Mouse (Mus musculus) left cerebral cortex, adult 11 months (tissue): ENCODE measurements around the gene Sept9.

Experiments used
- DNase-seq: peaks from one replicate; pipeline ENCODE4 v3.0.0; 2022; ENCODE audit warnings: low spot score

Sept9 gene

DNA sequence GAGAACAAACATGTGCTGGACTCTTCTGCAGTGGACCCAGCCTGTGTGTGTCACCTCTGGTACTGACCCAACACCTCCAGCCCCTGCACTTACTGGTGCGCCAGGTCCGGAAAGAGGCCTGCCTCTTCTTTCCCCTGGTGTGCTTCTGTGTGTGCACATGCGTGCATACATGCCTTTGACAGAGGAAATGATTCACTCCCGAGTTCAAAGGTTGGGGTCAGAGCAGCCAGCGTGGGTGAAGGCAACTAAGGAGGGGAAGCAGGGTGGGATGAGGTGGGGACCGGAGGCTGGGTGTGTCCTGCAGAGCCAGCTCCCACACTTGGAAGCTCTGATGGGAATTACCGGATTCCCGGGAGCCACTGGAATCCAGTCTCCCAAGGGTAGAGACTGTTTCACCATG is 46.8 kb downstream of the Sept9 start:
- no peak for DNase-seq

DNA sequence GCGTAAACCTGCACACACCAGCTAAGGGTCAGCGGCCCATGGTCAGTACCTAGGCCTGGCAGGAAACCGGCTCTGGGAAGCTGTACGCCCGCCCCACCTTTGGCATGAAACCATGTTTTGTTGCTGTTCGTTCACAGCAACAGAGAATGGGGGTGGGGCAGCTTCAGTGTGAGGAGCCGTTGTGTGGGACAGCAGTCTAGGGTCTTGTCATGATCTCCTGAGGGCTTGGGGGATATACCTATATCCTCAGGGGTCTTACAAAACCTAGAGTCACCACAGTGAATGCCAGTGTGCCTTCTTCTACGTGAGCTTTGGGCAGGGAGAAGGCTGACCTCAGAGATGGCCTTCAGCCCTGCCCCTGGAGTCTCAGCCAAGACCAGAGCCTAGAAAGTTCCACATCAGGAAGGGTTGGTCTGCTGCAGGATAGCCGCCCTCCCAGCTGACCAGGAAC is 47.5 kb downstream of the Sept9 start:
- no peak for DNase-seq

DNA sequence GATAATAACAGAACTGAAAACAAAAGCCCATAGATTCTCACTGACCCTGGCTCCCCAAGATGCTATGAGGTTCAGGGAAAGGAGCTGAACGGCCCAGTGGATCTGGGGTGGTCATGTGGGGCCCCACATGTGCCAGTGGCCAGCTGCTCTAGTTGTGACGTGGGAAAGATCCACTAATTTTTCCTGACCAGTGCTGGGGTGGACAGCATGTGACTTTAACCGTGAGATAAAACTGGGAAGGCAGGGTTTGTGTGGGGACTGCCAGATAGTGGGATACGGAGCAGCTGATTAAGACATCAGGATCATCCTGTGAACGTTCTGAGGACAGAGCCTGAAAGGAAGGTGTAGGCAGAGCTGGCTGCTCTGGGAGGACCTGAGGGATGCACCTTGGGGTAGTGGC is 48.1 kb downstream of the Sept9 start:
- DNase-seq = no peak

GRCm38 (mm10) chr11:117248734-117249248 is 49.3 kb downstream of the Sept9 start:
- no peak for DNase-seq

- DNase-seq = no peak
Observed at GRCm38 (mm10) chr11:117249282-117249984, 50.0 kb downstream of the Sept9 start.

GRCm38 (mm10) chr11:117249985-117250928 is 50.8 kb downstream of the Sept9 start:
- no peak for DNase-seq

DNA sequence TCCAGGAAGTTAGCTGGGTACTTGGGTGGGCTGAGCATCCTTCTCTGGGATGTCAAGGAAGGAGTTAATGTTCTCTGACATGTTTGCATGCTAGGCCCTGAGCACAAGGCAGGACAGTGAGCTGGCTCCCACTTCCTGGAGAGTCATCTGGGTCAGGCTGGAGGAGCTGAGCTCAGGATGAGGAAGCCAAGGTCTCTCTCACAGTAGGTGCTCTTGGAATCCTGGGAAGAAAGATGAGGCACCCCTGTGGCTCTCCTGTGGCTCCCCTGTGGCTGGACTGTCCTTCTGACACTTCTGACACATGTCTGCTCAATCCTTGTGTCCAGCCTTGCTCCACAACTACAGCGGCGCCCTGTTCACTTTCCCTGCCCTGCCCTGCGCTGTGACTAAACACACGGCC is 52.3 kb downstream of the Sept9 start:
- DNase-seq = no peak

GRCm38 (mm10) chr11:117252846-117253245 is 53.4 kb downstream of the Sept9 start:
- no peak for DNase-seq

GRCm38 (mm10) chr11:117254161-117255107 is 55.0 kb downstream of the Sept9 start:
- no peak for DNase-seq

DNA sequence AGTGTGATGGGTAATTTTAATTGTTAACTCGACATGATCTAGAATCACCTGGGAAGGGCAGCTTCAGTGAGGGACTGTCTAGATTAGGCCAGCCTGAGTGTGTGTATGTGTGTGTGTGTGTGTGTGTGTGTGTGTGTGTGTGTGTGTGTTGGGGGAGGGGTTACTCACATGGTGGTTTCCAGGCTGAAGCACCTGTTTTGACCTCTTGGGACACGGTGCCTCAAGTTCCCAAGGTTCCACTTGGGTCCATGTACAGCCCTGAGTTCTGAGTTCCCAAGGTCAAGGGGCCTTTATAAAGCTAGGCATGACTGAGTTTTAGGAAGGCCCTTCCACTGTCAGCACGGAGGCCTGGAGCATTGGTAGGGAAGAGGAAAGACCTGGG is 55.6 kb downstream of the Sept9 start:
- no peak for DNase-seq

DNA sequence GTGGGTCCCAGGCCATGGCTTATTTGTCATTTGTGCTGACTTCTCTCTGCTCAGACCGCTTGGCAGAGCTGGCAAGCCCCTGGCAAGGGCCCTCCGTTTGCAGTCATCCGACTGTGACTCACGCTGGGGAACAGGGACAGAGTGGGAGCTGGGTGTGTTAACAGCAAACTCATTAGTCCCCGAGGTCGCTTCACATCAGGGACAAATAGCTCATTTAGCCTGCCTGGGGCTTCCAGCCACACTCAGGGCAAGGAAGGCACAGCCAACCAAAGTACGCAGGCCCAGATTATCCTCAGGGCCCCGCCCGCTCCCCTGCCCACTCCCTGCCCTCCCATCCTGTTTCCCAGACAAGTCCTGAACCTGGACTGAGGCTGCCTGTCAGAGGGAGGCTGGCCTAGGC is 56.6 kb downstream of the Sept9 start:
- DNase-seq = no peak

- DNase-seq = no peak
Observed at GRCm38 (mm10) chr11:117256840-117257239, 57.4 kb downstream of the Sept9 start.

GRCm38 (mm10) chr11:117257266-117257665 is 57.8 kb downstream of the Sept9 start:
- DNase-seq = no peak

- no peak for DNase-seq
Observed at GRCm38 (mm10) chr11:117257842-117258241, 58.4 kb downstream of the Sept9 start.

- DNase-seq = no peak
Observed at GRCm38 (mm10) chr11:117259178-117259960, 59.9 kb downstream of the Sept9 start.

GRCm38 (mm10) chr11:117260631-117261030 is 61.2 kb downstream of the Sept9 start:
- DNase-seq = no peak

GRCm38 (mm10) chr11:117263096-117263808 is 63.8 kb downstream of the Sept9 start:
- DNase-seq = no peak

DNA sequence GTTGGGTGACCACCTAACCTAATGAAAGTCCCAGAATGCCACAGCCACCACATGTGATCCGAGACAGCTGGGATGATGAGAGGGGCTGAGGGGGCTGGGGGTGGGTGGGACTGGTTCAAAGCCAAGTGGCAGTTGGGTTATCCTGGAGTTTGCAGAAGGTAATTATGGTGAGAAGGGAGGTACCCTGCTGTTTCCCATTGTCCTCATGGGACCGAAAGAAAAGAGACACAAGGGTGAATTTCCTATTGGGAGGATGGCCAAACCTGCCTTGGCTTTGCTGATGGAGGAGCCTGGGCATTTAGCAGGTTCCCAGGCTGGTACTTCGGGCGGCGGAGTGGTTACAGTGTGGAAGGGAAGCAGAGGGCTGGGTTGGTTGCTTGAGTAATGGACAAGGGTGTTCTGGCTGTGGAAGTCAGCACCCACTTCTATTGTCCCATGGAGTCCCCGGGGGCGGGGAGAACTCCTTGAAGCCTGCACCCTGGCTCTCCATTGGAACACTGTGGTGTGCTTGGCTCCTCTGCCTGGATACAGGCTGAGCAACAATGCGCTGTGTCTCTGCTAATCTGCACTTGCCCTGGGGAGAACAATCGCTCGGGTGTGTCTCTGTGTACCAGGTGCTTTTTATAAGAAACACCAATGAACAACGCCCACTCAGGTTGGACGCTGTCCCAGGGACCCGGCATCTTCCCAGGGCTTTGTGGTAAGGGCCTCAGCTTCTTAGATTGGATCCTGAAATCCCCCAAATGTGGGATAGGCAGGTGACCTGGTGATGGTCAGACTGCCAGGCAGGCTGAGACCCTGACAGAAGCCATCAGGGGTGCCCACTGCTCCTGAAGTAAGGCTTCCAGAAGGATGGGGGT is 64.9 kb downstream of the Sept9 start:
- DNase-seq = no peak

DNA sequence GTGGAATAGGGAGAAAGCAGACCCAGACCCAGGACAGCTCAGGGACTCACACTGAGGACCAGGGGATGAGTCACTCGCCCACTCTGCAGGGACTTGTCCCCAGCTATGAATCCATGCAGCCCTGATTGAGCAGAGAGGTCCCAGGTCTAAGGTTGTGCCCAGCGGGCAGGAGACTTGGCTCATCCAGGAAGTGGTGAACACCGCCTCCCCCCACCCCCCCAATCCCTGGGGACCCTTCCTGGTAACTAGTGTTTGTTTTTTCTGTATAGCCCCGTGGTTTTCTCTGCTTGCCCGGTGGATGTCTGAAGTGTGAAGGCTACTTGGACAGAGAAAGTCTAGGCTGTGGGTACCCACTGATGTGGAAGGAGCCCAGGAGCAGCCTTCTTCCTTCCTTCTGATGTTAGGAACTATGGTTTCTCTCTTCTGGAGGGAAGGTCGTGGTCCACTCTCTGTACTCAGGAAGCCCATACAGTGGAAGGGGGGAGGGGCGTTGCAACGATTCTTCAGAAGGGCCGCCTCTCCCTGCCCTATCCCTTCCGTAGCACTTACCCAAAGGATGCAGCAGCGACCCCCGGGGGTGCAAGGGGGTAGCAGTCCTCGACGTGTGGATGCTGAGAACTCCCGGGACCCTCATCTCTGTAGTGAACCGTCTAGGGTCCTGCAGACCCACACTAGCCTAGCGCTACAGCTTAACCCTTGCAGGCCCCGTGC is 66.0 kb downstream of the Sept9 start:
- no peak for DNase-seq
